In the genomic region with DNA sequence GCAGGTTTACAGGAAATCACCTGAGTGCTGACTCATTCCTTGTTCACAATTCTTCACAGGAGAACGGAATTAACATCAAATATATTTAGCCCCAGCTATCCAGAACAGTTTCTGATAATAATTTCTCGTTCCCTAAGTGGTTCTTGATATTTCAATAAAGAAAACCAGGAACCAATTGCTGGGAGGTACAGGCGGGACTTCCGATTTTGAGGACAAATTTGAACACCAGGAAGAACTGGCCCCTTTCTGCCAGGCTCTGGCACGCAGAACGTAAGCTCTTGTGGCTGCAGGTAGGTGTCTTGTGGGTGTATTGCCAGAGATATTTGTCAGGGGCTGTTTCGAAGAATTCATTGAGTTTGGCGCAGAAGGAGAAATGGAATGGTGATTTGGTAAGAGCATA, we compare ENCODE assay signal across 34 mouse cellular contexts. TPM values are rescaled to one million over a fixed set of nuclear protein-coding genes. Genes with fewer than 3 reads are reported as not detected.
"Had no signal": no experiment of that assay in that cellular context is flagged by ENCODE, and none has a peak within 500 bp of the region (broad histone marks: within the 10 kb centered on the region; RNA-seq: fewer than 3 reads in every experiment).

No protein-coding gene starts in this region.

- ATAC-seq: hindbrain, postnatal 0 days; intestine, embryonic 16.5 days; liver, embryonic 12.5 days had no signal

- H3K9ac ChIP-seq: heart, embryonic 13.5 days; heart, embryonic 15.5 days; hindbrain, embryonic 13.5 days; hindbrain, embryonic 15.5 days; kidney, embryonic 15.5 days; limb, embryonic 13.5 days; limb, embryonic 15.5 days; liver, embryonic 12.5 days; liver, embryonic 14.5 days had no signal

- H3K4me3 ChIP-seq: heart, embryonic 10.5 days; heart, embryonic 13.5 days; heart, embryonic 15.5 days; hindbrain, embryonic 13.5 days; hindbrain, embryonic 15.5 days; kidney, embryonic 15.5 days; left cerebral cortex, adult 2 months; limb, embryonic 13.5 days; limb, embryonic 15.5 days; liver, embryonic 12.5 days had no signal

- DNase-seq: gastrocnemius, postnatal 14 days; gastrocnemius, postnatal 36 days; heart, adult 18-20 months; heart, postnatal 14 days; heart, postnatal 36 days; kidney, adult 11 months; kidney, adult 2 months; kidney, adult 9 months; kidney, postnatal 14 days; kidney, postnatal 36 days; layer of hippocampus, adult 9-11 months; left cerebral cortex, postnatal 4 days had no signal

- H3K4me1 ChIP-seq: heart, embryonic 10.5 days; heart, embryonic 13.5 days; heart, embryonic 15.5 days; hindbrain, embryonic 13.5 days; hindbrain, embryonic 15.5 days; kidney, embryonic 15.5 days; limb, embryonic 13.5 days; limb, embryonic 15.5 days; liver, embryonic 12.5 days had no signal

- H3K4me2 ChIP-seq: heart, embryonic 13.5 days; heart, embryonic 15.5 days; hindbrain, embryonic 13.5 days; hindbrain, embryonic 15.5 days; kidney, embryonic 15.5 days; limb, embryonic 13.5 days; limb, embryonic 15.5 days; liver, embryonic 12.5 days had no signal

- H3K36me3 ChIP-seq: heart, embryonic 10.5 days; heart, embryonic 13.5 days; heart, embryonic 15.5 days; hindbrain, embryonic 13.5 days; hindbrain, embryonic 15.5 days; kidney, embryonic 15.5 days; limb, embryonic 13.5 days; limb, embryonic 15.5 days; liver, embryonic 12.5 days had no signal

- H3K27ac ChIP-seq: heart, embryonic 10.5 days; heart, embryonic 13.5 days; heart, embryonic 15.5 days; hindbrain, embryonic 13.5 days; hindbrain, embryonic 15.5 days; hindbrain, postnatal 0 days; kidney, embryonic 15.5 days; kidney, postnatal 0 days; left cerebral cortex, adult 2 months; limb, embryonic 13.5 days; limb, embryonic 15.5 days; liver, embryonic 12.5 days; liver, embryonic 14.5 days had no signal

- H3K9me3 ChIP-seq: heart, embryonic 10.5 days; heart, embryonic 13.5 days; heart, embryonic 15.5 days; hindbrain, embryonic 13.5 days; hindbrain, embryonic 15.5 days; kidney, embryonic 15.5 days; limb, embryonic 13.5 days; limb, embryonic 15.5 days; liver, embryonic 12.5 days had no signal

- H3K27me3 ChIP-seq: heart, embryonic 13.5 days; heart, embryonic 15.5 days; hindbrain, embryonic 13.5 days; hindbrain, embryonic 15.5 days; kidney, embryonic 15.5 days; limb, embryonic 13.5 days; limb, embryonic 15.5 days; liver, embryonic 12.5 days had no signal

RNA-seq across cellular contexts. Expression of gene Klrb1f, which starts 37.1 kb away (rescaled TPM):
- total RNA-seq: gastrocnemius, adult 18-20 months; gastrocnemius, adult 8-10 months; gastrocnemius, postnatal 14 days; gastrocnemius, postnatal 36 days; heart, adult 18-20 months; heart, postnatal 36 days; hindbrain, postnatal 0 days; layer of hippocampus, adult 18-20 months; layer of hippocampus, adult 8-10 months; layer of hippocampus, postnatal 25 days; left cerebral cortex, adult 2 months; left cerebral cortex, postnatal 14 days; liver, adult 2 months had no signal
- polyA plus RNA-seq: heart, embryonic 10.5 days; heart, embryonic 13.5 days; hindbrain, embryonic 11.5 days; limb, embryonic 13.5 days; liver, adult 2 months had no signal
